8 mouse cellular contexts compared by ENCODE assay signal in genomic region chr13:40731179-40731841, GRCm38 (mm10). TPM values are rescaled to one million over a fixed set of nuclear protein-coding genes. Genes with fewer than 3 reads are reported as not detected.
DNase-seq lines count a peak whose midpoint lies in the region; ATAC-seq and TF ChIP-seq lines count a peak whose summit lies in the region.

No protein-coding gene starts in this region.

- no peak; the same call in 1 of the 2 replicates for ATAC-seq in heart, embryonic 14.5 days (ENCODE audit: insufficient number of reproducible peaks, insufficient read depth, low FRiP score, low read depth)
- peak; percentile 28; the same call in 1 of the 2 replicates for ATAC-seq in midbrain, embryonic 16.5 days
- no peak for ATAC-seq in monocyte, adult 5-6 weeks (replicated peaks; ENCODE audit: insufficient number of reproducible peaks, low FRiP score, low TSS enrichment, poor library complexity, severe bottlenecking)

- no peak for TF ChIP-seq CTCF in heart, adult 2 months (IDR thresholded peaks at IDR 0.05)

- H3K27me3 ChIP-seq in heart, adult 2 months (ENCODE audit: control insufficient read depth, insufficient read depth, low read length), result peaks cover 51% of the 10 kb centered on the region
- H3K27me3 ChIP-seq in heart, embryonic 14.5 days (ENCODE audit: control insufficient read depth, insufficient read depth, low read length), result peaks cover 81% of the 10 kb centered on the region
- peaks cover 83% of the 10 kb centered on the region for H3K27me3 ChIP-seq in limb, embryonic 10.5 days (ENCODE audit: low read depth, poor library complexity, severe bottlenecking)
- H3K27me3 ChIP-seq in midbrain, embryonic 16.5 days (ENCODE audit: control insufficient read depth, insufficient read depth, low read depth, low read length), result peaks cover 44% of the 10 kb centered on the region

- H3K79me2 ChIP-seq in heart, adult 2 months (replicated peaks; ENCODE audit: control insufficient read depth, insufficient read depth, low read length), result no peaks in the 10 kb centered on the region

- peaks cover 2% of the 10 kb centered on the region; the same call in 1 of the 2 replicates for H3K4me1 ChIP-seq in heart, adult 2 months (ENCODE audit: control insufficient read depth, insufficient read depth, low read length)
- peaks cover 3 to 23% of the 10 kb centered on the region in 2 experiments; a peak in 3 of 4 replicates for H3K4me1 ChIP-seq in heart, embryonic 14.5 days (ENCODE audit: control insufficient read depth in 2 of 2, insufficient read depth in 2 of 2, low read length in 2 of 2)
- H3K4me1 ChIP-seq in limb, embryonic 10.5 days, result peaks cover 74% of the 10 kb centered on the region
- H3K4me1 ChIP-seq in midbrain, embryonic 16.5 days (ENCODE audit: control insufficient read depth, insufficient read depth, low read length), result peaks cover 15% of the 10 kb centered on the region

- H3K4me3 ChIP-seq in heart, adult 2 months, result peak overlapping the region; percentile 62
- H3K4me3 ChIP-seq in heart, embryonic 14.5 days (ENCODE audit: control insufficient read depth in 1 of 2, insufficient read depth in 1 of 2, low read depth in 1 of 2, low read length in 2 of 2), result peak overlapping the region; percentile 37 to 43
- peak overlapping the region; percentile 71 for H3K4me3 ChIP-seq in limb, embryonic 10.5 days
- H3K4me3 ChIP-seq in midbrain, embryonic 16.5 days (ENCODE audit: low read depth, low read length), result peak overlapping the region; percentile 35

- no peaks in the 10 kb centered on the region for H3K36me3 ChIP-seq in heart, adult 2 months (ENCODE audit: control insufficient read depth, insufficient read depth, low read length)
- H3K36me3 ChIP-seq in heart, embryonic 14.5 days (ENCODE audit: control insufficient read depth, insufficient read depth, low read length), result no peaks in the 10 kb centered on the region
- no peaks in the 10 kb centered on the region for H3K36me3 ChIP-seq in limb, embryonic 10.5 days
- H3K36me3 ChIP-seq in midbrain, embryonic 16.5 days (ENCODE audit: control insufficient read depth, insufficient read depth, low read length), result no peaks in the 10 kb centered on the region

- no peak for TF ChIP-seq POLR2A in heart, adult 2 months (IDR thresholded peaks at IDR 0.05; ENCODE audit: insufficient read depth, low read depth, low read length)

- H3K9ac ChIP-seq in heart, adult 2 months (ENCODE audit: low read depth, low read length), result peak overlapping the region; percentile 62
- peak overlapping the region; percentile 23; the same call in 1 of the 2 replicates for H3K9ac ChIP-seq in heart, embryonic 14.5 days (ENCODE audit: low read length)
- H3K9ac ChIP-seq in midbrain, embryonic 16.5 days (ENCODE audit: low read depth, low read length), result peak overlapping the region; percentile 17; the same call in 1 of the 2 replicates

- no peak overlapping the region for H3K27ac ChIP-seq in heart, adult 2 months
- H3K27ac ChIP-seq in heart, embryonic 14.5 days (replicated peaks in 1 of 2; ENCODE audit: control insufficient read depth in 1 of 2, insufficient read depth in 1 of 2, low read depth in 2 of 2, low read length in 2 of 2), result no peak overlapping the region
- H3K27ac ChIP-seq in limb, embryonic 10.5 days, result peak overlapping the region; percentile 96
- H3K27ac ChIP-seq in midbrain, embryonic 16.5 days (ENCODE audit: low read length), result peak overlapping the region; percentile 77

- peak; percentile 45 to 60 for DNase-seq in heart, adult 2 months
- no peak for DNase-seq in heart, postnatal 25 days (ENCODE audit: low spot score)
- DNase-seq in adrenal gland, postnatal 25 days, result peak; percentile 31
- DNase-seq in limb, embryonic 10.5 days (ENCODE audit: low spot score), result peak; percentile 86
- DNase-seq in left cerebral cortex, adult 8-10 months (ENCODE audit: low spot score in 2 of 2), result no peak

- no peaks in the 10 kb centered on the region for H3K9me3 ChIP-seq in heart, embryonic 14.5 days (ENCODE audit: control insufficient read depth, low read length)
- H3K9me3 ChIP-seq in limb, embryonic 10.5 days (replicated peaks), result no peaks in the 10 kb centered on the region
- H3K9me3 ChIP-seq in midbrain, embryonic 16.5 days (replicated peaks; ENCODE audit: control insufficient read depth, low read length, poor library complexity, severe bottlenecking), result no peaks in the 10 kb centered on the region

- peak overlapping the region; percentile 63 for H3K4me2 ChIP-seq in heart, embryonic 14.5 days (ENCODE audit: low read length)
- H3K4me2 ChIP-seq in midbrain, embryonic 16.5 days (ENCODE audit: low read length), result peak overlapping the region; percentile 57

- intact Hi-C loops in heart, adult 2 months (cut with DNase I), result no loop called here
- intact Hi-C loops in heart, postnatal 25 days (cut with DNase I), result no loop called here

- WGBS in heart, adult 2 months, result 2% methylated on average over 70 of the region's 74 CpGs
- WGBS in heart, embryonic 14.5 days, result under 1% methylated on average over 61 of the region's 74 CpGs
- WGBS in limb, embryonic 10.5 days, result under 1% methylated on average over 73 of the region's 74 CpGs
- under 1% methylated on average over 73 of the region's 74 CpGs for WGBS in midbrain, embryonic 16.5 days

- no peak for TF ChIP-seq EP300 in heart, adult 2 months (IDR thresholded peaks at IDR 0.05; ENCODE audit: insufficient read depth, low read depth, low read length)

RNA-seq across cellular contexts. Expression of gene Tfap2a, which starts 6.9 kb away (rescaled TPM):
- total RNA-seq in heart, adult 2 months (2021), result under 1 TPM; 0.08 to 0.14 TPM
- 0.18 TPM in 1 of 2 replicates, not detected in the other for polyA plus RNA-seq in heart, adult 2 months (2012; rRNA removed)
- total RNA-seq in heart, postnatal 25 days (2021), result under 1 TPM; 0.14 to 0.23 TPM
- 0.18 TPM in 1 of 2 replicates, not detected in the other for total RNA-seq in adrenal gland, postnatal 25 days (2021)
- 0.22 TPM in 1 of 2 replicates, not detected in the other for polyA plus RNA-seq in heart, embryonic 14.5 days (2014; fragmentation: Nextera tagmentation; extraction: Ambion mirVana)
- polyA plus RNA-seq in limb, embryonic 10.5 days (2016; fragmentation: Nextera tagmentation; extraction: Ambion mirVana), result 6.7 and 6.9 TPM in 2 replicates
- polyA plus RNA-seq in midbrain, embryonic 16.5 days (2015; fragmentation: Nextera tagmentation; extraction: Ambion mirVana), result 2.3 and 2.8 TPM in 2 replicates
- total RNA-seq in left cerebral cortex, adult 8-10 months (2022), result 1 to 10 TPM in 1 of 4 experiments, under 1 TPM in 3; 0.58 to 1.1 (median 0.60) TPM
- 0.10 to 0.57 TPM in 2 of 3 replicates, not detected in the other for total RNA-seq in monocyte, adult 5-6 weeks (2017)

Comparison
In these comparisons a context has a peak if more than half of its experiments do, and no peak if none do; other contexts are left out.
1. DNase-seq: peak in heart, adult 2 months (2 of 2), adrenal gland, postnatal 25 days (single experiment) and limb, embryonic 10.5 days (single experiment); none in heart, postnatal 25 days (single experiment) and left cerebral cortex, adult 8-10 months (0 of 2).
2. H3K27ac ChIP-seq: peak in limb, embryonic 10.5 days (single experiment) and midbrain, embryonic 16.5 days (single experiment); none in heart, adult 2 months (single experiment) and heart, embryonic 14.5 days (0 of 2).
3. Peak in every context shown above with its lines, with median percentiles within 50 percentile points of each other: H3K4me3 ChIP-seq and H3K9ac ChIP-seq.